In the genomic region with DNA sequence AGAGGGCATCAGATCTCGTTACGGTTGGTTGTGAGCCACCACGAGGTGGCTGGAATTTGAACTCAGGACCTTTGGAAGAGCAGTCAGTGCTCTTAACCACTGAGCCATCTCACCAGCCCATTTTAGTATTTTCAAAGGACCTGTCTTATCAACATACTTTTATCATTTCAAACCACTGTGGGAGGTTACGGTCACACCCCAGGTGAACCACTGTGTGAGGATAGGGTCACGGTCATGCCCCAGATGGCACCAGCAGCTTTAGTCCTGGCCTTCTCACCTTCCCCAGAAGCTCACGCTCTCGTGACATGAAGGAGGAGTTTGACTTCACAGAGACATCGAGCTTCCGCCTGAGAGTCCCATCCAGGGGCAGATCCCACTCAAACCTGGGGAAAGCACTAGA, we compare ENCODE assay signal across 28 mouse cellular contexts. TPM values are rescaled to one million over a fixed set of nuclear protein-coding genes. Genes with fewer than 3 reads are reported as not detected.
A peak's percentile ranks its signal among the peaks of the same experiment; 100 is the strongest.
DNase-seq lines count a peak whose midpoint lies in the region; ATAC-seq and TF ChIP-seq lines count a peak whose summit lies in the region.
"Had no signal": no experiment of that assay in that cellular context is flagged by ENCODE, and none has a peak within 500 bp of the region (broad histone marks: within the 10 kb centered on the region; RNA-seq: fewer than 3 reads in every experiment).

No protein-coding gene starts in this region.

- H3K4me1 ChIP-seq in liver, embryonic 14.5 days (replicated peaks; ENCODE audit: control insufficient read depth in 2 of 2, insufficient read depth in 2 of 2, low read length in 1 of 2) = peaks cover 3 to 15% of the 10 kb centered on the region in 2 experiments; a peak in 3 of 4 replicates
- H3K4me1 ChIP-seq: embryonic facial prominence, embryonic 15.5 days; forebrain, embryonic 13.5 days; heart, embryonic 13.5 days had no signal

- TF ChIP-seq EP300 in liver, embryonic 14.5 days (IDR thresholded peaks at IDR 0.05; ENCODE audit: low read depth) = no peak

- no peaks in the 10 kb centered on the region for H3K27me3 ChIP-seq in liver, embryonic 14.5 days (ENCODE audit: control insufficient read depth, insufficient read depth, low read length)
- H3K27me3 ChIP-seq: CH12.LX; embryonic facial prominence, embryonic 15.5 days; Patski had no signal

- H3K36me3 ChIP-seq in liver, embryonic 14.5 days (replicated peaks; ENCODE audit: control insufficient read depth, insufficient read depth, low read depth) = no peaks in the 10 kb centered on the region; the same call in 1 of the 2 replicates

- 0 out of 2 replicates have a peak, but pooled peaks have one; percentile 28 for ATAC-seq in erythroid progenitor cell, adult 5-6 weeks (replicated peaks; ENCODE audit: low FRiP score, poor library complexity, severe bottlenecking)
- ATAC-seq in liver, embryonic 14.5 days (ENCODE audit: insufficient read depth) = peak; percentile 37; the same call in 1 of the 2 replicates
- peak; percentile 39; the same call in 1 of the 2 replicates for ATAC-seq in megakaryocyte progenitor cell, adult 5-6 weeks (replicated peaks; ENCODE audit: poor library complexity)
- ATAC-seq in monocyte, adult 5-6 weeks (replicated peaks; ENCODE audit: insufficient number of reproducible peaks, low FRiP score, low TSS enrichment, poor library complexity, severe bottlenecking) = no peak
- ATAC-seq: forebrain, embryonic 13.5 days; forebrain, embryonic 16.5 days; hindbrain, postnatal 0 days; Patski had no signal

- H3K9me3 ChIP-seq in liver, embryonic 14.5 days (ENCODE audit: control insufficient read depth, low read length) = no peaks in the 10 kb centered on the region
- H3K9me3 ChIP-seq: embryonic facial prominence, embryonic 12.5 days; embryonic facial prominence, embryonic 15.5 days; forebrain, embryonic 13.5 days; G1E; heart, embryonic 13.5 days had no signal

- TF ChIP-seq CTCF in liver, embryonic 14.5 days (IDR thresholded peaks at IDR 0.05; ENCODE audit: low read depth) = no peak

- H3K9ac ChIP-seq in liver, embryonic 14.5 days (replicated peaks) = no peak overlapping the region
- H3K9ac ChIP-seq: embryonic facial prominence, embryonic 12.5 days; embryonic facial prominence, embryonic 15.5 days; forebrain, embryonic 13.5 days; heart, embryonic 13.5 days; hindbrain, embryonic 14.5 days had no signal

- H3K4me3 ChIP-seq in liver, embryonic 14.5 days (ENCODE audit: insufficient read depth in 1 of 2, low read depth in 2 of 2, low read length in 2 of 2) = no peak overlapping the region
- H3K4me3 ChIP-seq: embryonic facial prominence, embryonic 12.5 days; embryonic facial prominence, embryonic 15.5 days; forebrain, embryonic 13.5 days; gastrocnemius, adult 2 months; heart, embryonic 13.5 days had no signal

- H3K4me2 ChIP-seq in liver, embryonic 14.5 days (ENCODE audit: low read depth) = no peak overlapping the region
- H3K4me2 ChIP-seq: embryonic facial prominence, embryonic 12.5 days; embryonic facial prominence, embryonic 15.5 days; forebrain, embryonic 13.5 days; heart, embryonic 13.5 days; hindbrain, embryonic 14.5 days had no signal

- H3K27ac ChIP-seq in liver, embryonic 14.5 days = no peak overlapping the region
- H3K27ac ChIP-seq: embryonic facial prominence, embryonic 12.5 days; embryonic facial prominence, embryonic 15.5 days; forebrain, embryonic 13.5 days; gastrocnemius, adult 2 months; heart, embryonic 13.5 days; hindbrain, embryonic 14.5 days; hindbrain, postnatal 0 days had no signal

- peak; percentile 5 for DNase-seq in kidney, postnatal 10 days
- no peak for DNase-seq in kidney, postnatal 4 days
- DNase-seq in liver, embryonic 14.5 days (ENCODE audit: low read depth in 3 of 3, low spot score in 3 of 3) = no peak
- no peak for DNase-seq in lung, postnatal 25 days (ENCODE audit: low spot score)
- DNase-seq: adrenal gland, postnatal 10 days; adrenal gland, postnatal 36 days; B cell, adult 2 months; cerebellum, adult 18-20 months; cerebellum, adult 9-10 months; cerebellum, postnatal 14 days; gastrocnemius, adult 2 months; gastrocnemius, postnatal 14 days; heart, adult 18-20 months; heart, postnatal 14 days; heart, postnatal 4 days had no signal

- WGBS in liver, embryonic 14.5 days (ENCODE audit: insufficient replicate concordance) = 66% methylated on average over 9 of the region's 9 CpGs

RNA-seq across cellular contexts. Expression of a gene that starts 12.7 kb away (rescaled TPM):
- 4.0 TPM in 1 of 2 replicates, not detected in the other for total RNA-seq in erythroid progenitor cell, adult 5-6 weeks (2015; ENCODE audit: low replicate concordance)
- 0.51 TPM in 1 of 2 replicates, not detected in the other for total RNA-seq in erythroid progenitor cell, adult 5-6 weeks (2017; ENCODE audit: low replicate concordance)
- polyA plus RNA-seq in liver, embryonic 14.5 days (2012; rRNA removed) = 1.2 and 1.5 TPM in 2 replicates
- polyA plus RNA-seq in liver, embryonic 14.5 days (2014; fragmentation: Nextera tagmentation; extraction: Ambion mirVana) = 0.72 and 1.3 TPM in 2 replicates
- 7.6 and 7.8 TPM in 2 replicates for total RNA-seq in megakaryocyte progenitor cell, adult 5-6 weeks (2015)
- total RNA-seq in megakaryocyte progenitor cell, adult 5-6 weeks (2017) = 0.64 and 1.7 TPM in 2 replicates
- total RNA-seq in monocyte, adult 5-6 weeks (2017) = not detected in 3 replicates

RNA-seq across cellular contexts. Expression of a gene that starts 14.5 kb away (rescaled TPM):
- total RNA-seq in erythroid progenitor cell, adult 5-6 weeks (2015; ENCODE audit: low replicate concordance) = 23.4 and 27.2 TPM in 2 replicates
- 29.7 and 30.8 TPM in 2 replicates for total RNA-seq in erythroid progenitor cell, adult 5-6 weeks (2017; ENCODE audit: low replicate concordance)
- polyA plus RNA-seq in liver, embryonic 14.5 days (2012; rRNA removed) = 9.4 and 10.3 TPM in 2 replicates
- polyA plus RNA-seq in liver, embryonic 14.5 days (2014; fragmentation: Nextera tagmentation; extraction: Ambion mirVana) = 7.0 and 7.8 TPM in 2 replicates
- total RNA-seq in megakaryocyte progenitor cell, adult 5-6 weeks (2015) = 41.2 and 48.4 TPM in 2 replicates
- total RNA-seq in megakaryocyte progenitor cell, adult 5-6 weeks (2017) = 77.6 and 85.1 TPM in 2 replicates
- total RNA-seq in monocyte, adult 5-6 weeks (2017) = 135 to 345 TPM (median 157 TPM) in 3 replicates

RNA-seq across cellular contexts. Expression of a gene that starts 17.2 kb away (rescaled TPM):
- total RNA-seq in erythroid progenitor cell, adult 5-6 weeks (2015; ENCODE audit: low replicate concordance) = 353 and 444 TPM in 2 replicates
- 506 and 519 TPM in 2 replicates for total RNA-seq in erythroid progenitor cell, adult 5-6 weeks (2017; ENCODE audit: low replicate concordance)
- 429 and 654 TPM in 2 replicates for polyA plus RNA-seq in liver, embryonic 14.5 days (2012; rRNA removed)
- 490 and 506 TPM in 2 replicates for polyA plus RNA-seq in liver, embryonic 14.5 days (2014; fragmentation: Nextera tagmentation; extraction: Ambion mirVana)
- 760 and 847 TPM in 2 replicates for total RNA-seq in megakaryocyte progenitor cell, adult 5-6 weeks (2015)
- 1,168 and 1,230 TPM in 2 replicates for total RNA-seq in megakaryocyte progenitor cell, adult 5-6 weeks (2017)
- total RNA-seq in monocyte, adult 5-6 weeks (2017) = 2,131 to 2,768 TPM (median 2,315 TPM) in 3 replicates

RNA-seq across cellular contexts. Expression of a gene that starts 36.4 kb away (rescaled TPM):
- 0.72 and 2.9 TPM in 2 replicates for total RNA-seq in erythroid progenitor cell, adult 5-6 weeks (2015; ENCODE audit: low replicate concordance)
- total RNA-seq in erythroid progenitor cell, adult 5-6 weeks (2017; ENCODE audit: low replicate concordance) = 5.9 and 6.4 TPM in 2 replicates
- polyA plus RNA-seq in liver, embryonic 14.5 days (2012; rRNA removed) = 3.3 and 4.0 TPM in 2 replicates
- polyA plus RNA-seq in liver, embryonic 14.5 days (2014; fragmentation: Nextera tagmentation; extraction: Ambion mirVana) = 4.3 and 5.3 TPM in 2 replicates
- 5.9 and 6.7 TPM in 2 replicates for total RNA-seq in megakaryocyte progenitor cell, adult 5-6 weeks (2015)
- total RNA-seq in megakaryocyte progenitor cell, adult 5-6 weeks (2017) = 10.2 and 13.3 TPM in 2 replicates
- total RNA-seq in monocyte, adult 5-6 weeks (2017) = 16.1 to 26.5 TPM (median 19.1 TPM) in 3 replicates

RNA-seq across cellular contexts. Expression of a gene that starts 37.9 kb away (rescaled TPM):
- total RNA-seq in erythroid progenitor cell, adult 5-6 weeks (2015; ENCODE audit: low replicate concordance) = 1,611 and 1,688 TPM in 2 replicates
- total RNA-seq in erythroid progenitor cell, adult 5-6 weeks (2017; ENCODE audit: low replicate concordance) = 704 and 1,169 TPM in 2 replicates
- polyA plus RNA-seq in liver, embryonic 14.5 days (2012; rRNA removed) = 1,053 and 2,546 TPM in 2 replicates
- 3,181 and 3,454 TPM in 2 replicates for polyA plus RNA-seq in liver, embryonic 14.5 days (2014; fragmentation: Nextera tagmentation; extraction: Ambion mirVana)
- 3,654 and 3,864 TPM in 2 replicates for total RNA-seq in megakaryocyte progenitor cell, adult 5-6 weeks (2015)
- 3,114 and 3,805 TPM in 2 replicates for total RNA-seq in megakaryocyte progenitor cell, adult 5-6 weeks (2017)
- 2,103 to 2,260 TPM (median 2,168 TPM) in 3 replicates for total RNA-seq in monocyte, adult 5-6 weeks (2017)
